ENCODE assay signal across 21 mouse cellular contexts in the genomic region with DNA sequence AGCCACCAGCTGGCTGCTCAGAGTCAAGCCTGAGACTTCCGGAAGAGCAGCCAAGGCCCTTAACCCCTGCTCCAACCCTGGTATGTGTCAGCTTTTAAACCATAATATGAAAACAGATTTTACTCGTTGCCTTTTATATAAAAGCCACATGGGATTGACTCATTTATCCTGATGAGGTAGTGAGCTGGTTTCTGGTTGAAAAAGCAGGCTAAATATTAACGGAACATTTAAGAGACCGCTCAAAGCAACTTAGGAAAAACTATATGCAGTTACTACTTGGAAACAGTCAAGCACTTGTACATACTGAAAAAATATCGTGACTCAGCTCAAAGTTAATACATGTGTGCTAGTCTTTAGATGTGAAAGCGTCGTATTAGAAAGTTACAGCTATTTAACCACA.
"Had no signal": no experiment of that assay in that cellular context is flagged by ENCODE, and none has a peak within 500 bp of the region (broad histone marks: within the 10 kb centered on the region; RNA-seq: fewer than 3 reads in every experiment).

No protein-coding gene starts in this region.

- H3K27me3 ChIP-seq: heart, embryonic 13.5 days; heart, embryonic 15.5 days; hindbrain, embryonic 13.5 days; hindbrain, embryonic 15.5 days; limb, embryonic 13.5 days; limb, embryonic 15.5 days; liver, embryonic 12.5 days had no signal

- H3K27ac ChIP-seq: heart, adult 2 months; heart, embryonic 13.5 days; heart, embryonic 15.5 days; hindbrain, embryonic 13.5 days; hindbrain, embryonic 15.5 days; hindbrain, postnatal 0 days; limb, embryonic 13.5 days; limb, embryonic 15.5 days; liver, embryonic 12.5 days; liver, embryonic 14.5 days had no signal

- H3K9me3 ChIP-seq: heart, embryonic 13.5 days; heart, embryonic 15.5 days; hindbrain, embryonic 13.5 days; hindbrain, embryonic 15.5 days; limb, embryonic 13.5 days; limb, embryonic 15.5 days; liver, embryonic 12.5 days had no signal

- H3K9ac ChIP-seq: forebrain, postnatal 0 days; heart, embryonic 13.5 days; heart, embryonic 15.5 days; hindbrain, embryonic 13.5 days; hindbrain, embryonic 15.5 days; limb, embryonic 13.5 days; limb, embryonic 15.5 days; liver, embryonic 12.5 days; liver, embryonic 14.5 days had no signal

- H3K4me2 ChIP-seq: heart, embryonic 11.5 days; heart, embryonic 13.5 days; heart, embryonic 15.5 days; hindbrain, embryonic 13.5 days; hindbrain, embryonic 15.5 days; limb, embryonic 13.5 days; limb, embryonic 15.5 days; liver, embryonic 12.5 days had no signal

- H3K4me3 ChIP-seq: heart, adult 2 months; heart, embryonic 13.5 days; heart, embryonic 15.5 days; hindbrain, embryonic 13.5 days; hindbrain, embryonic 15.5 days; limb, embryonic 13.5 days; limb, embryonic 15.5 days; liver, embryonic 12.5 days had no signal

- ATAC-seq: forebrain, postnatal 0 days; hindbrain, postnatal 0 days; intestine, embryonic 16.5 days; liver, embryonic 12.5 days had no signal

- DNase-seq: forebrain, postnatal 0 days; gastrocnemius, postnatal 14 days; gastrocnemius, postnatal 36 days; heart, adult 2 months; heart, postnatal 14 days; heart, postnatal 36 days; kidney, adult 18-20 months; layer of hippocampus, adult 9-11 months; layer of hippocampus, postnatal 36 days; left cerebral cortex, postnatal 4 days had no signal
